Mouse (Mus musculus) forebrain, postnatal 0 days (tissue): ENCODE results near the gene Ush2a. TPM values are rescaled to one million over a fixed set of nuclear protein-coding genes. Genes with fewer than 3 reads are reported as not detected.

Source experiments
- ATAC-seq: fragments of 200-750 bp; cut with Nextera tagmentation; 2 replicates; pipeline ENCODE4 v1.8.0; 2017; ENCODE audit warnings: mild to moderate bottlenecking, moderate library complexity
- DNase-seq: peaks from one replicate; pipeline ENCODE4 v3.0.0-alpha.2; 2015
- H3K27ac ChIP-seq: fragments of 300-500 bp; sonication (generic); 2 replicates; pipeline ENCODE4 v1.5.1; 2014; ENCODE audit warnings: low read depth, mild to moderate bottlenecking, antibody characterized with exemption, low read length, moderate library complexity, mixed read lengths
- H3K27me3 ChIP-seq: fragments of 300-500 bp; sonication (generic); 2 replicates; pipeline ENCODE4 v1.6.1; 2014; ENCODE audit warnings: mild to moderate bottlenecking, low read length, mixed read lengths; ENCODE audit not compliant: insufficient read depth
- H3K36me3 ChIP-seq: fragments of 300-500 bp; sonication (generic); 2 replicates; pipeline ENCODE4 v1.6.1; 2014; ENCODE audit warnings: mild to moderate bottlenecking, moderate library complexity; ENCODE audit not compliant: insufficient read depth
- H3K4me1 ChIP-seq: fragments of 300-500 bp; sonication (generic); 2 replicates; pipeline ENCODE4 v1.6.1; 2014; ENCODE audit warnings: antibody characterized with exemption; ENCODE audit not compliant: insufficient read depth
- H3K4me2 ChIP-seq: fragments of 300-500 bp; sonication (generic); 2 replicates; pipeline ENCODE4 v1.6.1; 2014; ENCODE audit warnings: low read depth, mild to moderate bottlenecking, moderate library complexity
- H3K4me3 ChIP-seq: fragments of 300-500 bp; sonication (generic); 2 replicates; pipeline ENCODE4 v1.5.1; 2014; ENCODE audit warnings: low read depth, low read length, mixed read lengths
- H3K9ac ChIP-seq: fragments of 300-500 bp; sonication (generic); 2 replicates; pipeline ENCODE4 v1.6.1; 2014; ENCODE audit warnings: mild to moderate bottlenecking
- H3K9me3 ChIP-seq: fragments of 300-500 bp; sonication (generic); 2 replicates; pipeline ENCODE4 v1.6.1; 2016; ENCODE audit warnings: low read length
- CTCF ChIP-seq: sonication (generic); IDR thresholded peaks from 2 replicates; pipeline ENCODE4 v1.5.1; 2016; ENCODE audit warnings: antibody characterized with exemption, control low read depth, low read depth
- WGBS: fragments of 180-500 bp; shearing (Covaris S2); extraction: QIAGEN DNeasy Blood & Tissue Kit; methylation state at CpG from one replicate; pipeline ENCODE4 v1.1.7; 2014; 5-methylcytosine and 5-hydroxymethylcytosine counted together
- polyA plus RNA-seq: library from polyadenylated mRNA; unstranded; fragments of >200 nt; fragmentation: Nextera tagmentation; extraction: Ambion mirVana; gene quantifications from 2 replicates; pipeline ENCODE4 v1.2.1, GENCODE M21; 2015
- total RNA-seq: library from RNA; depleted of rRNA; stranded (reverse); fragments of >200 nt; gene quantifications from 2 replicates; pipeline ENCODE4 v1.2.3, GENCODE M21; 2014

Ush2a gene
- total and polyA plus RNA-seq, 2 experiments from 2014 or later: 0.10 TPM

DNA sequence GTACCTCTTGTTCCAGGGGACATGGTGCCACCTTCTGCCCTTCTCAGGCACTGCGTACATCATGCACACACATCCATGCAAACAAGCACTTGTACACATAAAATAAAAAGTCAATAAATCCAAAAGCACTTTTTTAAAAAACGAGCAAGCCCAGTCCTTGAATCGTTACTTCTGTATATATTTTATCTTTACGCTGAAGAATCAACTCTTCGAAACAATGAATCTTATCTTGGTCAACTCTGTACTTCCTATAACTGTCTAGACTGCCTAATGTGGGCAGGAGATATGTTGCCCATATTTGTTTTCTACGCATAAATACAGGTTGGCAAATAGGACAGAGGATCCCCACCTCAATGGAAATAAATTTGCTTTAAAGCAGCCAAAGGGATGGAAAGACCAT lies 585.4 kb downstream of the Ush2a start:
- Histone ChIP-seq H3K27ac (no peak overlapping the region), H3K4me3 (no peak overlapping the region), H3K9me3 (no peaks in the 10 kb centered on the region), H3K9ac (no peak overlapping the region), H3K36me3 (no peaks in the 10 kb centered on the region), H3K4me1 (no peaks in the 10 kb centered on the region), H3K27me3 (no peaks in the 10 kb centered on the region), H3K4me2 (no peak overlapping the region)
- 96% methylated on average over 6 of the region's 6 CpGs for WGBS
- DNase-seq (no peak), ATAC-seq (no peak)
- TF ChIP-seq CTCF: no peak

DNA sequence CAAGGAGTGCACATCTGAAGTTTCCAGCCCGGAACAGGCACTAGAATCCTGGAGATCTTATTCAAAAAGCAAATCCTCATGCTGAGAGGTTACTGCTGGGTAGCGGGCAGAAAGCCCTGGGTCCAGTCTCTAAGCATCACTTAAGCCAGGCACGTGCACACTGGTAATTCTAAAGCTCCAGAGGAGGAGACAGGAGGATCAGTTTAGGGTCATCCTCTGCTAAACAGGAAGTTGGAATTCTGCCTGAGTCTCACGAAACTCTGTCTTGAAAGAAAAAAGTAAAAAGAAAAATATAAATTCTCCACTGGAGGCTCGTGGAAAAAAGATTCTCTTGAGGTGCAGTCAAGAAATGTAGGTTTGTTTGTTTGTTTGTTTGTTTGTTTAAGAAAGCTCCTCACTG lies 591.0 kb downstream of the Ush2a start:
- Histone ChIP-seq H3K9me3 (no peaks in the 10 kb centered on the region), H3K36me3 (no peaks in the 10 kb centered on the region), H3K27ac (no peak overlapping the region), H3K9ac (no peak overlapping the region), H3K4me3 (no peak overlapping the region), H3K4me1 (no peaks in the 10 kb centered on the region), H3K4me2 (no peak overlapping the region), H3K27me3 (no peaks in the 10 kb centered on the region)
- WGBS: 76% methylated on average over 5 of the region's 5 CpGs
- no peak for TF ChIP-seq CTCF
- ATAC-seq (no peak), DNase-seq (no peak)

DNA sequence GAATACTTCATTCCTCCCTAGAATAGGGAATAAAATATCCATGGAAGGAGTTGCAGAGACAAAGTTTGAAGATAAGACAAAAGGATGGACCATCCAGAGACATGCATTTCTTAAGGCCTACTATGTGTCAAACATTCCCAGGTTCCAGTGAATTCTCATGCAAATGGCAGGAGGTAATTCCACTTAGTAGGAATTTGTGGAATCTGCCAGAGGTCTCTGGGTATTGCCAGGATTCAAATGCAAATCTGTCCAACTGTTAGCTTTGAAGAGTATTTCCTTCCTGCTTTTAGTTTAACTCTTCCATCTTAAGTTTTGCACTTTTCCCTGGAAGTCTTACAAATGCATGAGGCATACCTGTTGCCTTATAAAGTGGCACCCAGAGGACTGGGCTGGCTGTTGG lies 592.4 kb downstream of the Ush2a start:
- Histone ChIP-seq H3K4me3 (no peak overlapping the region), H3K27ac (no peak overlapping the region), H3K9ac (no peak overlapping the region), H3K4me2 (no peak overlapping the region), H3K27me3 (no peaks in the 10 kb centered on the region), H3K9me3 (no peaks in the 10 kb centered on the region), H3K4me1 (no peaks in the 10 kb centered on the region), H3K36me3 (no peaks in the 10 kb centered on the region)
- no peak for TF ChIP-seq CTCF
- DNase-seq: no peak
- no peak for ATAC-seq

DNA sequence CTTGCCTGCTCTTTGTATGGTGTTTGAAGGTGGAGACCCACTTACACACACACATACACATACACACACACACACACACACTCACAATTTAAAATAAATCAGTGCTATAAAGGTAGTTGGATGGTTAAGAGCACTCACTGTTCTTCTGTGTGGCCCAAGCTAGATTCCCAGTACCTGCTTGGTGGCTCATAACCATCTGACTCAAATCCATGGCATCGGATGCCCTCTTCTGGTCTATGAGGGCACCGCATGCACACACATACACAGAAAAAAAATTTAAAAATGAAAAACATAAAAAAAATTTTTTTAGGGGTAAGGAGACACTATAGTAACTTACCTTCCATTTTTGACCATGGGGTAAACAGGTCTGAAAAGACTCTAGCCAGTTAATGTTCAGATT lies 593.2 kb downstream of the Ush2a start:
- Histone ChIP-seq H3K9me3 (no peaks in the 10 kb centered on the region), H3K9ac (no peak overlapping the region), H3K4me3 (no peak overlapping the region), H3K4me1 (no peaks in the 10 kb centered on the region), H3K36me3 (no peaks in the 10 kb centered on the region), H3K4me2 (no peak overlapping the region), H3K27me3 (no peaks in the 10 kb centered on the region), H3K27ac (no peak overlapping the region)
- ATAC-seq: no peak
- no peak for TF ChIP-seq CTCF
- no peak for DNase-seq
- 96% methylated on average over 2 of the region's 2 CpGs for WGBS

DNA sequence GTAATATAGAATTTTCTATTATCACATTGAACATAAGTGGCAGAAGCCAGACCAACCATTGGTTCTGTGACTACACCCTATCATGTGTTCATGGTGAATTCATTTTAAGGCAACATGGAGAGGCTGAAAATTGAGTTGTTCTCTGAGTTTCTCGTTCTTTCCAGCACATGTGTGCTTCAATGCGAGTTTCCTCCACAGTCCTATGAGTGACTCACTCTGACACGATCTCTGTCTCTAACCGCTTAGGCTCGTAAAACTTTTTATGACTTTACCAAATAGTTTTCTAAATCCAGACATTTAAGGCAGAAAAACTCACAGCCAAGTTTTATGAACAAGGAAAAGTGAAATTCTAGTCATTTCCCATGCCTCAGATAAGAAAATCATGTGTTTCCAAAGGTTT lies 597.9 kb downstream of the Ush2a start:
- no peaks in the 10 kb centered on the region for H3K9me3 ChIP-seq
- no peaks in the 10 kb centered on the region for H3K27me3 ChIP-seq
- no peak overlapping the region for H3K27ac ChIP-seq
- no peak overlapping the region for H3K4me3 ChIP-seq
- no peak for TF ChIP-seq CTCF
- no peak for ATAC-seq
- H3K4me2 ChIP-seq: no peak overlapping the region
- no peak for DNase-seq
- H3K9ac ChIP-seq: no peak overlapping the region
- 93% methylated on average over 5 of the region's 5 CpGs for WGBS
- H3K4me1 ChIP-seq: no peaks in the 10 kb centered on the region
- H3K36me3 ChIP-seq: no peaks in the 10 kb centered on the region

DNA sequence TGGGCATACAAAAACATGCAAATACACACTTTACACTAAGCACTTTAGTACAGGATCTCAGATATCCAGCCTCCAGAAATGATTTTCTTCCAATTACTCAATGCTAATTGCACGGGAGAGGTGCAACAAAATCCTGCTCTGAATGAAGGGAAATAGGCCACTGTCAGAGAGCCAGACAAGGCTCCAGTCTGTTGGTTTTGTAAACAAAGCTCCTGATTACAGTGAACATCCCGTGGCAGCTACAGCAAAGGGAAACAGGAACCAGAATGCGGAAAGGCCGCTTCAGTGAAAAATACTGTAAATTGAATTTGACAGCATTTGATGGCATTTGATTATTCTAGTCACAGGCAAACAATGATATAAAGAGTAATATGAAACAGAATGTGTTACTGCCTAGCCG lies 604.1 kb downstream of the Ush2a start:
- no peak overlapping the region for H3K27ac ChIP-seq
- TF ChIP-seq CTCF: no peak
- DNase-seq (peak; percentile 41), ATAC-seq (no peak)
- no peaks in the 10 kb centered on the region; the same call in 1 of the 2 replicates for H3K4me1 ChIP-seq
- H3K27me3 ChIP-seq: no peaks in the 10 kb centered on the region
- WGBS: 16% methylated on average over 5 of the region's 5 CpGs
- no peaks in the 10 kb centered on the region for H3K9me3 ChIP-seq
- no peak overlapping the region for H3K9ac ChIP-seq
- H3K36me3 ChIP-seq: no peaks in the 10 kb centered on the region
- no peak overlapping the region for H3K4me3 ChIP-seq
- no peak overlapping the region for H3K4me2 ChIP-seq

DNA sequence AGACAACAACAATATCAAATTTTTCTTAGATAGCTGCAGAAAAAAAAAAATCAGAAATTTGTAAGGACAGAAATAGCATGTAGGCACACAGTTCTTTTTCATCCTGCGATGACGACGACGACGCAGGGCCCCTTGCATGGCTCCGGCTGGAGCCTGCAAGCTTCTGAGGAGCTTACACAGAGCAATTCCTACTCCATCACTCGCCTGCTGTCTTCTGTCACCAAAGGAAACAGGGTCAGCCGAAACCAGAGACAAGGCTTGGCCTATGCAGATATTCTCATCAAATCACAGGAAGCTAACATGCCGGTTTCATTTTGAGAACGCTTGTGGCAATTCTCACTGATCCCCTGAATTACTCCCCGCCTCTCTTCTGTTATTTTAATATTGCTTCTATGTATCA lies 604.7 kb downstream of the Ush2a start:
- Histone ChIP-seq H3K9me3 (no peaks in the 10 kb centered on the region), H3K4me3 (no peak overlapping the region), H3K27ac (no peak overlapping the region), H3K27me3 (no peaks in the 10 kb centered on the region), H3K9ac (no peak overlapping the region), H3K4me2 (no peak overlapping the region), H3K36me3 (no peaks in the 10 kb centered on the region), H3K4me1 (no peaks in the 10 kb centered on the region; the same call in 1 of the 2 replicates)
- no peak for DNase-seq
- no peak for ATAC-seq
- 79% methylated on average over 11 of the region's 11 CpGs for WGBS
- TF ChIP-seq CTCF: no peak

DNA sequence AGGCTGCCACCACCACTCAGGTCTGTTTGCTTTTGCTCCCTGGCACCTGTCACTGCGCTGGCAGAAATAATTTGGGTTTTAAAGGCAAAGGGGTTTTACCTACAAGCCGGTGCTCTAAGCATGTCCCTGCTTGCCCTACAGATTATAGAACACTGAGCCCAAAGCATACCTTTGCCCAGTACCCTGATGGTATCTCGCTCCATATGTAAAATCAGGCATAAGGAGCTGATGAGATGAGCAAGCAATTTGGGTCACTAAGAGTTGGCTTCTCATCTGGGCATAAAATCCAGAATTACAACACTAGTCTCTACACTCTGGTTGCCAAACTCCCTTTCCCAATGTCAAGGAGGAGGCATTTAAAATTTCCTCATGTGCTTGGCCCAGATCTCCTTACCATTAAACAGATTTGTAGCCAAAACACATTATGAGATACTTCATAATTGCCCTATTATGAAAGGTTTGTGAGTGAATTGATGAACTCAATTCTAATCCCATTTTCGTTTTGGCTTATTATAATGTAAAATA lies 616.8 kb downstream of the Ush2a start:
- DNase-seq: no peak
- no peak overlapping the region for H3K4me2 ChIP-seq
- H3K9me3 ChIP-seq: no peaks in the 10 kb centered on the region
- ATAC-seq: no peak
- H3K27me3 ChIP-seq: no peaks in the 10 kb centered on the region
- 85% methylated on average over 4 of the region's 4 CpGs for WGBS
- H3K9ac ChIP-seq: no peak overlapping the region
- no peaks in the 10 kb centered on the region for H3K4me1 ChIP-seq
- H3K4me3 ChIP-seq: no peak overlapping the region
- TF ChIP-seq CTCF: no peak
- H3K27ac ChIP-seq: no peak overlapping the region
- H3K36me3 ChIP-seq: no peaks in the 10 kb centered on the region
